Mouse (Mus musculus) B cell, adult 67 days (primary cell): ENCODE results near the gene Mmp27. TPM values are rescaled to one million over a fixed set of nuclear protein-coding genes. Genes with fewer than 3 reads are reported as not detected.

ENCODE experiments used
- total RNA-seq, 2 experiments: library from RNA; stranded (reverse); gene quantifications; 4 replicates each; pipeline ENCODE4 v1.2.4; 2023

Mmp27 gene
- not detected for total RNA-seq

GRCm38 (mm10) chr9:7571162-7571561 lies at the start of gene Mmp27:
Mmp27 (plus strand) TSS chr9:7571396.

GRCm38 (mm10) chr9:7558221-7559017 lies 12.8 kb upstream of the Mmp27 start, which contains the start of gene Mmp8:
Mmp8 (plus strand) TSS chr9:7558456.

GRCm38 (mm10) chr9:7627931-7628330 lies 56.7 kb downstream of the Mmp27 start, which contains the start of gene Mmp20:
Mmp20 (plus strand) TSS chr9:7628231.

Other genes with a start within 250 kb of the Mmp27 start
- gene Mmp12, start 227.0 kb upstream of the Mmp27 start, total RNA-seq, result under 1 TPM in 1 of 2 experiments, not detected in 1; 0.87 TPM
- not detected for gene Mmp1b, start 183.3 kb upstream of the Mmp27 start, total RNA-seq
- not detected for gene Mmp3, start 125.6 kb upstream of the Mmp27 start, total RNA-seq
- not detected for gene Mmp10, start 69.0 kb upstream of the Mmp27 start, total RNA-seq
- gene Mmp8, start 12.9 kb upstream of the Mmp27 start, total RNA-seq, result not detected
- gene Mmp20, start 56.8 kb downstream of the Mmp27 start, total RNA-seq, result not detected
- gene Mmp7, start 120.7 kb downstream of the Mmp27 start, total RNA-seq, result not detected
- 100 to 1,000 TPM; 245 to 272 TPM for gene Tmem123, start 192.6 kb downstream of the Mmp27 start, total RNA-seq